ENCODE assay signal across 8 mouse cellular contexts in genomic region chr4:62673531-62674030, GRCm38 (mm10).
A peak's percentile ranks its signal among the peaks of the same experiment; 100 is the strongest.
DNase-seq lines count a peak whose midpoint lies in the region; ATAC-seq and TF ChIP-seq lines count a peak whose summit lies in the region.

No protein-coding gene starts in this region.

- peak overlapping the region; percentile 61 for H3K4me2 ChIP-seq in lung, embryonic 16.5 days (ENCODE audit: low read depth, low read length)
- peak overlapping the region; percentile 66 for H3K4me2 ChIP-seq in forebrain, embryonic 16.5 days (ENCODE audit: low read length)
- peak overlapping the region; percentile 59 for H3K4me2 ChIP-seq in liver, postnatal 0 days (ENCODE audit: low read depth, low read length)
- peak overlapping the region; percentile 66 for H3K4me2 ChIP-seq in stomach, postnatal 0 days (replicated peaks; ENCODE audit: low read depth)

- no peak for TF ChIP-seq CTCF in liver, postnatal 0 days (IDR thresholded peaks at IDR 0.05; ENCODE audit: low read depth)
- TF ChIP-seq CTCF in stomach, postnatal 0 days (IDR thresholded peaks at IDR 0.05; ENCODE audit: low read depth) = no peak

- no peaks in the 10 kb centered on the region for H3K36me3 ChIP-seq in lung, embryonic 16.5 days (ENCODE audit: control insufficient read depth, insufficient read depth, low read length)
- H3K36me3 ChIP-seq in forebrain, embryonic 16.5 days (ENCODE audit: control insufficient read depth, insufficient read depth) = no peaks in the 10 kb centered on the region
- H3K36me3 ChIP-seq in liver, postnatal 0 days (replicated peaks; ENCODE audit: insufficient read depth, low read length) = no peaks in the 10 kb centered on the region
- no peaks in the 10 kb centered on the region for H3K36me3 ChIP-seq in stomach, postnatal 0 days (ENCODE audit: control insufficient read depth, insufficient read depth, low read length)

- H3K4me1 ChIP-seq in lung, embryonic 16.5 days (replicated peaks; ENCODE audit: control insufficient read depth, insufficient read depth, low read length) = peaks cover 36% of the 10 kb centered on the region
- peaks cover 39% of the 10 kb centered on the region for H3K4me1 ChIP-seq in forebrain, embryonic 16.5 days (replicated peaks; ENCODE audit: control insufficient read depth, insufficient read depth, low read length)
- H3K4me1 ChIP-seq in liver, postnatal 0 days (ENCODE audit: insufficient read depth) = 0 out of 2 replicates have a peak, but pooled peaks cover 5% of the 10 kb centered on the region
- H3K4me1 ChIP-seq in stomach, postnatal 0 days (replicated peaks; ENCODE audit: control insufficient read depth, insufficient read depth) = peaks cover 19% of the 10 kb centered on the region

- no peak for DNase-seq in lung, adult 18-20 months
- DNase-seq in liver, postnatal 0 days = no peak
- DNase-seq in stomach, postnatal 0 days (ENCODE audit: low spot score) = no peak
- DNase-seq in frontal cortex, adult 2 months (ENCODE audit: extremely low spot score in 1 of 2, low spot score in 1 of 2) = no peak
- no peak for DNase-seq in adrenal gland, postnatal 25 days
- DNase-seq in right cerebral cortex, adult 2 months (ENCODE audit: low spot score in 2 of 2) = no peak

- WGBS in lung, embryonic 16.5 days = 10% methylated on average over 9 of the region's 9 CpGs
- WGBS in forebrain, embryonic 16.5 days = 8% methylated on average over 9 of the region's 9 CpGs
- 22% methylated on average over 9 of the region's 9 CpGs for WGBS in liver, postnatal 0 days (ENCODE audit: insufficient replicate concordance)
- 14% methylated on average over 9 of the region's 9 CpGs for WGBS in stomach, postnatal 0 days

- no peak overlapping the region; the same call in 1 of the 2 replicates for H3K27ac ChIP-seq in lung, embryonic 16.5 days (ENCODE audit: low read length)
- no peak overlapping the region for H3K27ac ChIP-seq in forebrain, embryonic 16.5 days (ENCODE audit: low read length)
- H3K27ac ChIP-seq in liver, postnatal 0 days (ENCODE audit: low read depth) = no peak overlapping the region
- H3K27ac ChIP-seq in stomach, postnatal 0 days (replicated peaks) = peak overlapping the region; percentile 67; the same call in 1 of the 2 replicates

- no peaks in the 10 kb centered on the region for H3K27me3 ChIP-seq in lung, embryonic 16.5 days (ENCODE audit: control insufficient read depth, insufficient read depth, low read depth, low read length)
- H3K27me3 ChIP-seq in forebrain, embryonic 16.5 days (replicated peaks; ENCODE audit: control insufficient read depth, insufficient read depth, low read length) = no peaks in the 10 kb centered on the region
- no peaks in the 10 kb centered on the region for H3K27me3 ChIP-seq in liver, postnatal 0 days (ENCODE audit: insufficient read depth, low read length)
- no peaks in the 10 kb centered on the region for H3K27me3 ChIP-seq in stomach, postnatal 0 days (ENCODE audit: control insufficient read depth, insufficient read depth, low read length)

- no peak for TF ChIP-seq EP300 in liver, postnatal 0 days (IDR thresholded peaks at IDR 0.05; ENCODE audit: low read depth)
- TF ChIP-seq EP300 in stomach, postnatal 0 days (optimal IDR thresholded peaks at IDR 0.05) = no peak

- no peaks in the 10 kb centered on the region for H3K9me3 ChIP-seq in lung, embryonic 16.5 days (ENCODE audit: control insufficient read depth, low read length)
- H3K9me3 ChIP-seq in forebrain, embryonic 16.5 days (ENCODE audit: control insufficient read depth, low read length) = no peaks in the 10 kb centered on the region
- H3K9me3 ChIP-seq in liver, postnatal 0 days (ENCODE audit: low read length) = no peaks in the 10 kb centered on the region
- no peaks in the 10 kb centered on the region for H3K9me3 ChIP-seq in stomach, postnatal 0 days (ENCODE audit: control insufficient read depth, low read length)

- H3K4me3 ChIP-seq in lung, embryonic 16.5 days (ENCODE audit: low read length) = peak overlapping the region; percentile 55
- peak overlapping the region; percentile 60 for H3K4me3 ChIP-seq in forebrain, embryonic 16.5 days (replicated peaks; ENCODE audit: low read length)
- no peak overlapping the region for H3K4me3 ChIP-seq in liver, postnatal 0 days (ENCODE audit: low read depth, low read length)
- H3K4me3 ChIP-seq in stomach, postnatal 0 days (ENCODE audit: low read depth, low read length) = peak overlapping the region; percentile 53

- peak; percentile 74 for ATAC-seq in lung, embryonic 16.5 days (ENCODE audit: low read depth)
- ATAC-seq in forebrain, embryonic 16.5 days = peak; percentile 75
- no peak for ATAC-seq in liver, postnatal 0 days
- ATAC-seq in stomach, postnatal 0 days (ENCODE audit: low FRiP score, low TSS enrichment) = peak; percentile 18; the same call in 1 of the 2 replicates

- H3K9ac ChIP-seq in lung, embryonic 16.5 days (ENCODE audit: low read length) = peak overlapping the region; percentile 68; the same call in 1 of the 2 replicates
- H3K9ac ChIP-seq in forebrain, embryonic 16.5 days (replicated peaks; ENCODE audit: low read depth, low read length) = peak overlapping the region; percentile 77
- no peak overlapping the region for H3K9ac ChIP-seq in liver, postnatal 0 days (replicated peaks)
- peak overlapping the region; percentile 67; the same call in 1 of the 2 replicates for H3K9ac ChIP-seq in stomach, postnatal 0 days (ENCODE audit: low read length)
